Mouse (Mus musculus): ENCODE results near the gene Pkig.

DNA sequence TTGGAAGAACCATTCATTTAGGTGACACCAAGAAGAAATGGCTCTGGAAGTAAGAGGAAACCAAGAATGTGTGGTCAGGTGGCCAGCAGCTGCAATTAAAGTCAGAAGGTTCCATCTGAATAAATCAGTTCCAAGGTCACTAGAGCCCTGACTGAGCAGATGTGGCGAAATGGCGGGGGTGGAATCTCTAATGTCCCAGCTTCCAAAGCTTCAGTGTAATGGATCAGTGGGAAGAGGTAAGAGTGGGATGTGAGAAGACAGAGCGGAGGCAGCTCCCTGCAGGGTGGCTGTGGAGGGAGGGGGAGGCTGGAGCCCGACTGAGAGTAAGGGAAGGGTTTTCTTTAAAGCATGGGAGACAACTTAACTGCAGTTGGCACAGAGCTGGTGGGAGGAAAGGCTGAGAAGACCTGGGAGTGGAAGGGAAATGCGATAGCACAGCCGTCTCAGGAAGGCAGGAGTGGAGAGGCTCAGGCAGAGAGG is 3.2 kb downstream of the Pkig start:
- TF ChIP-seq CTCF (IDR thresholded peaks at IDR 0.05; ENCODE audit: control insufficient read depth, insufficient read depth, low read length) (no peak), POLR2A (IDR thresholded peaks at IDR 0.05; ENCODE audit: borderline replicate concordance, control insufficient read depth, low read depth, low read length) (no peak)
